In genomic region chr14:58018869-58019268, GRCm38 (mm10) we compare ENCODE assay signal across 8 mouse cellular contexts. TPM values are rescaled to one million over a fixed set of nuclear protein-coding genes. Genes with fewer than 3 reads are reported as not detected.
DNase-seq lines count a peak whose midpoint lies in the region; ATAC-seq and TF ChIP-seq lines count a peak whose summit lies in the region.
"Had no signal": no experiment of that assay in that cellular context is flagged by ENCODE, and none has a peak within 500 bp of the region (broad histone marks: within the 10 kb centered on the region; RNA-seq: fewer than 3 reads in every experiment).

No protein-coding gene starts in this region.

- no peak overlapping the region for H3K4me2 ChIP-seq in kidney, embryonic 16.5 days (replicated peaks; ENCODE audit: low read depth, low read length)
- H3K4me2 ChIP-seq in forebrain, embryonic 12.5 days = no peak overlapping the region
- H3K4me2 ChIP-seq: heart, embryonic 15.5 days had no signal

- H3K9me3 ChIP-seq in kidney, embryonic 16.5 days (ENCODE audit: low read length) = no peaks in the 10 kb centered on the region
- H3K9me3 ChIP-seq in forebrain, embryonic 12.5 days = no peaks in the 10 kb centered on the region
- H3K9me3 ChIP-seq: heart, embryonic 15.5 days had no signal

- no peak for TF ChIP-seq POLR2A in kidney, adult 2 months (IDR thresholded peaks at IDR 0.05; ENCODE audit: low read depth, low read length)

- H3K27me3 ChIP-seq in kidney, adult 2 months (replicated peaks; ENCODE audit: control insufficient read depth, insufficient read depth, low read length) = no peaks in the 10 kb centered on the region
- H3K27me3 ChIP-seq in kidney, embryonic 16.5 days (ENCODE audit: insufficient read depth, low read length) = no peaks in the 10 kb centered on the region
- no peaks in the 10 kb centered on the region for H3K27me3 ChIP-seq in forebrain, embryonic 12.5 days
- H3K27me3 ChIP-seq: heart, embryonic 15.5 days had no signal

- 38% methylated on average over 2 of the region's 2 CpGs for WGBS in kidney, adult 2 months
- WGBS in kidney, embryonic 16.5 days = 32% methylated on average over 2 of the region's 2 CpGs
- 40% methylated on average over 2 of the region's 2 CpGs for WGBS in forebrain, embryonic 12.5 days

- DNase-seq in kidney, adult 2 months = peak; percentile 57
- DNase-seq in Muller cell, postnatal 12 days (ENCODE audit: inconsistent ontology term) = peak; percentile 17
- peak; percentile 68 for DNase-seq in embryo, embryonic 10.5 days (ENCODE audit: low spot score)
- peak; percentile 5 for DNase-seq in lung, postnatal 14 days
- no peak for DNase-seq in frontal cortex, adult 2 months (ENCODE audit: extremely low spot score in 1 of 2, low spot score in 1 of 2)

- no peak overlapping the region for H3K4me3 ChIP-seq in kidney, adult 2 months (ENCODE audit: insufficient read depth, low read depth, low read length)
- H3K4me3 ChIP-seq in kidney, embryonic 16.5 days (ENCODE audit: low read length) = no peak overlapping the region
- H3K4me3 ChIP-seq in forebrain, embryonic 12.5 days (replicated peaks) = no peak overlapping the region
- H3K4me3 ChIP-seq: heart, embryonic 15.5 days had no signal

- peak; percentile 61 for TF ChIP-seq CTCF in kidney, adult 2 months (conservative IDR thresholded peaks at IDR 0.05; ENCODE audit: insufficient read depth, insufficient read length, low read depth, low read length)

- ATAC-seq in kidney, embryonic 16.5 days (ENCODE audit: low FRiP score, low TSS enrichment) = no peak
- no peak for ATAC-seq in forebrain, embryonic 12.5 days (ENCODE audit: low FRiP score)

- H3K4me1 ChIP-seq in kidney, adult 2 months (ENCODE audit: control insufficient read depth, insufficient read depth, low read length) = no peaks in the 10 kb centered on the region
- H3K4me1 ChIP-seq in kidney, embryonic 16.5 days (ENCODE audit: insufficient read depth, low read length) = no peaks in the 10 kb centered on the region
- H3K4me1 ChIP-seq in forebrain, embryonic 12.5 days = no peaks in the 10 kb centered on the region
- H3K4me1 ChIP-seq: heart, embryonic 15.5 days had no signal

- H3K36me3 ChIP-seq in kidney, adult 2 months (ENCODE audit: control insufficient read depth, insufficient read depth, low read length) = no peaks in the 10 kb centered on the region
- no peaks in the 10 kb centered on the region for H3K36me3 ChIP-seq in kidney, embryonic 16.5 days (ENCODE audit: insufficient read depth, low read length)
- H3K36me3 ChIP-seq in forebrain, embryonic 12.5 days (replicated peaks) = no peaks in the 10 kb centered on the region
- H3K36me3 ChIP-seq: heart, embryonic 15.5 days had no signal

- H3K9ac ChIP-seq in kidney, embryonic 16.5 days (replicated peaks; ENCODE audit: low read length) = no peak overlapping the region
- H3K9ac ChIP-seq in forebrain, embryonic 12.5 days = no peak overlapping the region
- H3K9ac ChIP-seq: heart, embryonic 15.5 days had no signal

- H3K27ac ChIP-seq in kidney, adult 2 months (ENCODE audit: insufficient read depth, low read depth, low read length) = no peak overlapping the region
- no peak overlapping the region for H3K27ac ChIP-seq in kidney, embryonic 16.5 days (ENCODE audit: low read length)
- no peak overlapping the region for H3K27ac ChIP-seq in forebrain, embryonic 12.5 days
- H3K27ac ChIP-seq: heart, embryonic 15.5 days had no signal

RNA-seq across cellular contexts. Expression of gene Micu2, which starts 19.8 kb away (rescaled TPM):
- polyA plus RNA-seq in kidney, adult 2 months (2012; rRNA removed) = 20.8 and 24.8 TPM in 2 replicates
- polyA plus RNA-seq in kidney, embryonic 16.5 days (2015; fragmentation: Nextera tagmentation; extraction: Ambion mirVana) = 86.2 and 92.1 TPM in 2 replicates
- polyA plus RNA-seq in frontal cortex, adult 2 months (2012; rRNA removed) = 22.5 and 25.9 TPM in 2 replicates
- polyA plus RNA-seq in forebrain, embryonic 12.5 days (2016; fragmentation: Nextera tagmentation; extraction: Ambion mirVana) = 70.4 and 72.5 TPM in 2 replicates

RNA-seq across cellular contexts. Expression of gene Fgf9, which starts 51.5 kb away (rescaled TPM):
- 5.3 and 7.1 TPM in 2 replicates for polyA plus RNA-seq in kidney, adult 2 months (2012; rRNA removed)
- 7.8 and 9.0 TPM in 2 replicates for polyA plus RNA-seq in kidney, embryonic 16.5 days (2015; fragmentation: Nextera tagmentation; extraction: Ambion mirVana)
- polyA plus RNA-seq in frontal cortex, adult 2 months (2012; rRNA removed) = 20.5 and 21.9 TPM in 2 replicates
- 2.8 and 3.8 TPM in 2 replicates for polyA plus RNA-seq in forebrain, embryonic 12.5 days (2016; fragmentation: Nextera tagmentation; extraction: Ambion mirVana)

Comparison
In these comparisons a context has a peak if more than half of its experiments do, and no peak if none do; other contexts are left out.
1. DNase-seq: peak in kidney, adult 2 months (single experiment), Muller cell, postnatal 12 days (single experiment), embryo, embryonic 10.5 days (single experiment) and lung, postnatal 14 days (single experiment); none in frontal cortex, adult 2 months (0 of 2).